Mouse (Mus musculus) liver, embryonic 14.5 days (tissue): Measurements from ENCODE around the gene Rraga. TPM values are rescaled to one million over a fixed set of nuclear protein-coding genes. Genes with fewer than 3 reads are reported as not detected.

Experiments
- ATAC-seq: fragments of 200-750 bp; cut with Nextera tagmentation; 2 replicates; pipeline ENCODE4 v1.8.0; 2017; ENCODE audit warnings: moderate number of reproducible peaks, mild to moderate bottlenecking, moderate library complexity; ENCODE audit not compliant: insufficient read depth
- DNase-seq, 3 experiments: peaks; one replicate each; pipeline ENCODE4 v3.0.0-alpha.2; 2012 to 2013; ENCODE audit warnings: low read depth in 3 of 3, low spot score in 3 of 3
- H3K27ac ChIP-seq: fragments of 300-500 bp; sonication (generic); 2 replicates; pipeline ENCODE4 v1.5.1; 2014; ENCODE audit warnings: moderate library complexity, mild to moderate bottlenecking, control low read depth, inconsistent platforms
- H3K27me3 ChIP-seq: fragments of 300-500 bp; sonication (generic); 2 replicates; pipeline ENCODE4 v1.6.1; 2014; ENCODE audit warnings: mild to moderate bottlenecking, low read length, moderate library complexity; ENCODE audit not compliant: control insufficient read depth, insufficient read depth
- H3K36me3 ChIP-seq: fragments of 300-500 bp; sonication (generic); replicated peaks from 2 replicates; pipeline ENCODE4 v1.6.1; 2014; ENCODE audit warnings: low read depth; ENCODE audit not compliant: control insufficient read depth, insufficient read depth
- H3K4me1 ChIP-seq, 2 experiments: fragments of 200-500 bp in 1 of 2; fragments of 300-500 bp in 1 of 2; sonication (generic) in 1 of 2; replicated peaks; 2 replicates each; pipeline ENCODE4 v1.6.1; 2012 to 2014; ENCODE audit warnings: antibody characterized with exemption in 1 of 2, inconsistent platforms in 1 of 2, low read length in 1 of 2; ENCODE audit not compliant: control insufficient read depth in 2 of 2, insufficient read depth in 2 of 2
- H3K4me2 ChIP-seq: fragments of 300-500 bp; sonication (generic); 2 replicates; pipeline ENCODE4 v1.6.1; 2014; ENCODE audit warnings: low read depth, mild to moderate bottlenecking, control low read depth, moderate library complexity
- H3K4me3 ChIP-seq, 2 experiments: fragments of 200-500 bp in 1 of 2; fragments of 300-500 bp in 1 of 2; sonication (generic) in 1 of 2; 2 replicates each; pipeline ENCODE4 v1.5.1; 2012 to 2014; ENCODE audit warnings: low read depth in 2 of 2, low read length in 2 of 2, mild to moderate bottlenecking in 2 of 2, control low read depth in 1 of 2, inconsistent platforms in 1 of 2, moderate library complexity in 1 of 2; ENCODE audit not compliant: insufficient read depth in 1 of 2
- H3K9ac ChIP-seq: fragments of 300-500 bp; sonication (generic); replicated peaks from 2 replicates; pipeline ENCODE4 v1.6.1; 2014; ENCODE audit warnings: mild to moderate bottlenecking, control low read depth, moderate library complexity
- H3K9me3 ChIP-seq: fragments of 300-500 bp; sonication (generic); 2 replicates; pipeline ENCODE4 v1.6.1; 2016; ENCODE audit warnings: low read length, mixed read lengths; ENCODE audit not compliant: control insufficient read depth
- CTCF ChIP-seq: IDR thresholded peaks from 2 replicates; pipeline ENCODE4 v1.5.1; 2016; ENCODE audit warnings: antibody characterized with exemption, low read depth, control low read depth
- EP300 ChIP-seq: IDR thresholded peaks from 2 replicates; pipeline ENCODE4 v1.6.1; 2016; ENCODE audit warnings: antibody characterized with exemption, low read depth
- WGBS: fragments of 180-500 bp; shearing (Covaris S2); extraction: QIAGEN DNeasy Blood & Tissue Kit; methylation state at CpG from one replicate; pipeline ENCODE4 v1.1.7; 2014; ENCODE audit not compliant: insufficient replicate concordance; 5-methylcytosine and 5-hydroxymethylcytosine counted together
- polyA plus RNA-seq, 2 experiments: library from polyadenylated mRNA; depleted of rRNA in 1 of 2; stranded (reverse) in 1 of 2; unstranded in 1 of 2; fragments of >200 nt; fragmentation: Nextera tagmentation in 1 of 2; extraction: Ambion mirVana in 1 of 2; gene quantifications; 2 replicates each; pipeline versions ENCODE4 v1.2.1 to v1.2.3; 2012 to 2014

Rraga gene
- polyA plus RNA-seq, 2 experiments, result 33.5 to 38.4 TPM

GRCm38 (mm10) chr4:86534091-86534481 is 41.4 kb upstream of the Rraga start:
- no peak overlapping the region for H3K4me3 ChIP-seq
- H3K9me3 ChIP-seq, result no peaks in the 10 kb centered on the region
- no peaks in the 10 kb centered on the region for H3K4me1 ChIP-seq
- 62% methylated on average over 5 of the region's 5 CpGs for WGBS
- H3K27ac ChIP-seq, result no peak overlapping the region
- no peak overlapping the region for H3K9ac ChIP-seq
- H3K36me3 ChIP-seq, result no peaks in the 10 kb centered on the region
- TF ChIP-seq CTCF, result no peak
- no peak for TF ChIP-seq EP300
- no peak for ATAC-seq
- no peaks in the 10 kb centered on the region for H3K27me3 ChIP-seq
- H3K4me2 ChIP-seq, result no peak overlapping the region
- no peak for DNase-seq

- Histone ChIP-seq H3K27ac (no peak overlapping the region), H3K4me2 (no peak overlapping the region), H3K9ac (no peak overlapping the region), H3K4me3 (no peak overlapping the region), H3K36me3 (no peaks in the 10 kb centered on the region), H3K4me1 (no peaks in the 10 kb centered on the region), H3K27me3 (no peaks in the 10 kb centered on the region), H3K9me3 (no peaks in the 10 kb centered on the region)
- peak; percentile 67 for TF ChIP-seq CTCF
- no peak for TF ChIP-seq EP300
- DNase-seq, result peak; percentile 11 to 37 (median 15)
- 15% methylated on average over 4 of the region's 4 CpGs for WGBS
- no peak for ATAC-seq
Measured at GRCm38 (mm10) chr4:86537972-86538371, 37.5 kb upstream of the Rraga start.

DNA sequence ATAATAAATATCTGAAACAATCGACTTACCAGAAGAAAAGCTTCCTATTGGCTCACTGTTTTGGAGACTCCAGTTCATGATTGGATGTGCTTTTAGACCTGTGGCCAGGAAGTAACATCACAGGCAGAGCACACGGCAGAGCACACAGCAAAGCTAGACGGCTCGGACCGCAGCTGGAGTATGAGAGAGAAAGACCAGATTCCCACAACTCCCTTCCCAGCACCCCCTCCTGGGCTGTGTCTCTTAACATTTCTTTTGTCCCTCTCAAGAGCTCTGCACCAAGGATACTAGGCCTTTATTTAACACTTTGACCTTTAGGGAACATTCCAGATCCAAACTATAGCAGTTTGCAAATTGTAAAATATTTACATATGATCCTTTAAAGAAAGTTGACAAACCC is 36.5 kb upstream of the Rraga start:
- no peak overlapping the region for H3K4me3 ChIP-seq
- TF ChIP-seq EP300 (no peak), CTCF (no peak)
- no peak for ATAC-seq
- H3K9ac ChIP-seq, result no peak overlapping the region
- no peaks in the 10 kb centered on the region for H3K4me1 ChIP-seq
- DNase-seq, result no peak
- 75% methylated on average over 5 of the region's 5 CpGs for WGBS
- H3K27ac ChIP-seq, result no peak overlapping the region
- H3K36me3 ChIP-seq, result no peaks in the 10 kb centered on the region
- no peaks in the 10 kb centered on the region for H3K9me3 ChIP-seq
- H3K4me2 ChIP-seq, result no peak overlapping the region
- no peaks in the 10 kb centered on the region for H3K27me3 ChIP-seq

DNA sequence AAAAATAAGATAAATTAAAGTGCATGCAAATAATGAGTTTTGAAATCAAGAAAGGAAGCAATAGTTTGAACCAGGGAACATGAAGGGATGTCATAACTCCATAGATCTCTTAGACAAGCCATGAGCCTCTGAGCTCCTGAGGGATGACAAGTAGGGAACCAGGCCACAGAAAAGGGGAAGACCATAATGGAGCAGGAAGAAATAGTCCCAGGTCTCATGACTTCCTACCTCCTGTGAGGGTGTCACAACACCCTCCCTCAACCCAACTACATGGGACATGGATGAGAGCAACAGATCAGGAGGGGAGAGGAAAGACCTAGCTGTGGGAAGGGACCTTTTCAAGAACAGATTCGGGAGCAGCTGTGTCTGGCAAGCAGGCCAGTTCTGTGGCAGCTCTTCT is 33.9 kb upstream of the Rraga start:
- no peak overlapping the region for H3K27ac ChIP-seq
- WGBS, result 68% methylated on average over 1 of the region's 1 CpGs
- H3K9me3 ChIP-seq, result no peaks in the 10 kb centered on the region
- TF ChIP-seq EP300 (no peak), CTCF (no peak)
- H3K4me1 ChIP-seq, result no peaks in the 10 kb centered on the region
- no peak for DNase-seq
- ATAC-seq, result no peak
- H3K4me3 ChIP-seq, result no peak overlapping the region
- H3K4me2 ChIP-seq, result no peak overlapping the region
- H3K36me3 ChIP-seq, result no peaks in the 10 kb centered on the region
- no peaks in the 10 kb centered on the region for H3K27me3 ChIP-seq
- no peak overlapping the region for H3K9ac ChIP-seq

DNA sequence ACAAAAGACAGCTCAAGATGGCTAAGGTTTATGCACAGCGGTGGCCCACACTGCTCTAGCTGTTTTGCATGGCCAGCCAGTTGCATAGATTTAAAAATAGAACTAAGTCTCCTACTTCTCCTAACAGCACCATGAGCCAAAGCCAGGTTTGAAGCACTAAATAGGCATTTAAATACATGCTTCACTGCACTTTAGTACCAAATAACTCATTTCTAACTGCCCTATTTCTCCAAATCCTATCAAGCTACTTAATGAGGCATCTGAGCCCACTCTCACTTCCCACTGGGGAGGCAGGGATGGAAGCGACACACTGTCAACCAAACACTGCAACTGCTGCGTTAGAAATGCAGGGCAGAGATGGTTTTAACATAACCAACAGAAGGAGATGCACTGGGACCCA is 31.5 kb upstream of the Rraga start:
- H3K4me3 ChIP-seq, result no peak overlapping the region
- TF ChIP-seq EP300 (no peak), CTCF (no peak)
- ATAC-seq, result no peak
- H3K27ac ChIP-seq, result no peak overlapping the region
- 65% methylated on average over 3 of the region's 3 CpGs for WGBS
- H3K9ac ChIP-seq, result no peak overlapping the region
- H3K27me3 ChIP-seq, result no peaks in the 10 kb centered on the region
- H3K4me2 ChIP-seq, result no peak overlapping the region
- H3K4me1 ChIP-seq, result no peaks in the 10 kb centered on the region
- DNase-seq, result no peak
- no peaks in the 10 kb centered on the region for H3K9me3 ChIP-seq
- H3K36me3 ChIP-seq, result no peaks in the 10 kb centered on the region

GRCm38 (mm10) chr4:86545615-86546014 is 29.9 kb upstream of the Rraga start:
- WGBS, result 51% methylated on average over 5 of the region's 5 CpGs
- H3K9ac ChIP-seq, result no peak overlapping the region
- DNase-seq (no peak), ATAC-seq (no peak)
- H3K4me1 ChIP-seq, result no peaks in the 10 kb centered on the region
- no peaks in the 10 kb centered on the region for H3K27me3 ChIP-seq
- H3K36me3 ChIP-seq, result no peaks in the 10 kb centered on the region
- no peak overlapping the region for H3K4me2 ChIP-seq
- peak; percentile 29 for TF ChIP-seq CTCF
- TF ChIP-seq EP300, result no peak
- no peaks in the 10 kb centered on the region for H3K9me3 ChIP-seq
- no peak overlapping the region for H3K27ac ChIP-seq
- no peak overlapping the region for H3K4me3 ChIP-seq
